Mouse (Mus musculus) embryonic fibroblast, embryonic 13.5 days (primary cell): ENCODE results near the gene Smlr1.

Experiments
- CTCF ChIP-seq: IDR thresholded peaks from 2 replicates; pipeline ENCODE4 v1.5.1; 2011; ENCODE audit warnings: mild to moderate bottlenecking, control low read depth, low read length, moderate library complexity, borderline replicate concordance; ENCODE audit not compliant: insufficient read depth
- POLR2A ChIP-seq: IDR thresholded peaks from 2 replicates; pipeline ENCODE4 v1.6.1; 2011; ENCODE audit warnings: low read depth, mild to moderate bottlenecking, control low read depth, low read length, moderate library complexity

GRCm38 (mm10) chr10:25536621-25537020 lies 554 bp upstream of the Smlr1 start:
- no peak for TF ChIP-seq CTCF
- TF ChIP-seq POLR2A: no peak
